Mouse (Mus musculus): Measurements from ENCODE around the gene Nme7. TPM values are rescaled to one million over a fixed set of nuclear protein-coding genes. Genes with fewer than 3 reads are reported as not detected.

Nme7 gene
- total RNA-seq, 2 experiments from 2014 or later: 3.0 to 3.1 TPM

DNA sequence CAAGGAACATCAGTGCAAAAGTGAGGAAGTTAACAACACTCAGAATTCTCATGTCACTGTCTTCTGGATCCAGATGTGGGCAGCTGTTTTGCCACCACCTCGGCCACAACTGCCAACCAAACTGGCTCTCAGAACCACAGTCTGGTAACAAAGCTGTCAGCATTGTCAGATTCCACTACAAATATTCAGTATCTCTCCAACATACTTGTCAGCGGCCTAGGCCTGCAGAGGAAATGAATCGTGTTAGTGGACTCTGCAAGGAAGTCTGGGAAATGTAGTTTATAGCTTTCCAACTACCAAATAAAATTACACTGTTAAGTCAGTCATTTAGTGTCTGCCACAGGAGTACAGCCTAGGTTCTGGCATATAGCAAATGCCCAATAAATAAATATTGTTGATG lies 113.7 kb downstream of the Nme7 start:
- DNase-seq: no peak
- intact Hi-C loops (cut with DNase I; ENCODE audit: low total_unique reads): no loop called here

DNA sequence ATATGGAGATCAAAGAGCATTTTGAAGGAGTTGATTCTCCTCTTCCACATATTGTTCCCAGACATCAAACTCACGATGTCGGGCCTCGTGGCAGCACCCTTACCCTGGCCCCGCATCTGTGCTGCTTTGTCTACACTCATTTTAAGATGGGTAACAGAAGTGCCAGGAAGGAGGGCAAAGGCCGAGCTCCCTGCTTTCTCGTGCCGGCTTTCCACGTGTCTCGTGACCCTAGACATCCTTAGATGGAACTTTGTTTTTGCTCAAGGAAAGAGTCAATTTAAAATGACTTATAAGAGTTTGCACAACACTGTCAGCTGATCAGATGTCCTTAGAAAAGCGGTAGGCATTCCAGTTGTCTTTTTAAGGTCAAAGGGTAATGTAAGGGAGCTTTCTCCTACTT lies 114.4 kb downstream of the Nme7 start:
- intact Hi-C loops (cut with DNase I; ENCODE audit: low total_unique reads): no loop called here
- no peak for DNase-seq

DNA sequence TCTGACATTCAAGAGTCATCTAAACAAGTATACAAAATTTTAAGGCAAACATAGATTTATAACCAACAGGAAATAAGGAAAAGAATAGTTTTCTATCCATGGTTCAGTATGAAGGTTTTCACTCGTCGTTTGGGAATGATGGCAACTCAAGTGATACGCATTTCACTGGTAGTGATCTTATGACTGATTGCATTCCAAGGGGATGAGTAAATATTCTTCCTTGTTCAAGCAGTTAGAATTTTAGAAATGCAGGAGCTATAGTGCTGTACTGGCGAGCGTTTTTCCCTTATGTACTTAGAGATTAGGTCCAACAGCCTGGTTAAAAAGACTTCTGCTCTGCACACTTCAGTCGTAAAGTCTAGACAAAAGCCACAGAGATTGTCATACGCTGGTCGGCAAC lies 115.5 kb downstream of the Nme7 start:
- intact Hi-C loops (cut with DNase I; ENCODE audit: low total_unique reads): no loop called here
- DNase-seq: no peak

DNA sequence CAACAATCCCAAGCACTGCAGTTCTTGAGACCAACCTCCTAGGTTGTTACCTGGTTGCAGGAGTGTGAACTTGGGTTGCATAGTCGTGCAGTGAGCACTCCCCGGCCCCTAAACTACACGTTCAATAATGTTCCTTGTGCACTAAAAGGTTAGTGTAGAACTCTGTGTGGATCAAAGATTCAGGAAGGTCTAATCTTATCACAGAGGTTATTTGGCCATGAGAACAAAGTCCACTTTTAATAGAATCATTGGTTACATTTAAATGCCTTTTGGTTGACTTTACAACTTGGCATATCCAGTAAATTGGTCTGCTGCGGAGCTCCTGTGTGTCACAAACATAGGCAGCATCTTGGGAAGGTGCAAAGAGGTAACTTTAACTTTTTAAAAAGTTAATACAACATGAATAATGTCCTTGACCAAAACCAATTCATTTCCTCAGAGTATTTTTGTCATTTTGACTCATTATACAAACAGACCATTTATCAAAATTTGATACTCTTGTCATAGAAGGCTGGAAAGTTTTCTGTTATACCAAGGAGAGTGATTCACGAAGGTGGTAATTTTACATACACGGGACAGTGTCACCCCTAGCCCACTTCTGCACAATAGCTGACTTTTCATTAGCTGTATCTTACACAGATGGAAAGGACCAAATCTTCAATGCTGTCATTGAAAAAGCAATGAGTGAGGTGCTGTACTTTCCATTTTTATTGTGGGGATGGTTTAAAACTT lies 116.9 kb downstream of the Nme7 start:
- intact Hi-C loops (cut with DNase I; ENCODE audit: low total_unique reads): no loop called here
- no peak for DNase-seq

GRCm38 (mm10) chr1:164426227-164426626 lies 122.3 kb downstream of the Nme7 start:
- no peak for DNase-seq
- intact Hi-C loops (cut with DNase I; ENCODE audit: low total_unique reads): no loop called here

DNA sequence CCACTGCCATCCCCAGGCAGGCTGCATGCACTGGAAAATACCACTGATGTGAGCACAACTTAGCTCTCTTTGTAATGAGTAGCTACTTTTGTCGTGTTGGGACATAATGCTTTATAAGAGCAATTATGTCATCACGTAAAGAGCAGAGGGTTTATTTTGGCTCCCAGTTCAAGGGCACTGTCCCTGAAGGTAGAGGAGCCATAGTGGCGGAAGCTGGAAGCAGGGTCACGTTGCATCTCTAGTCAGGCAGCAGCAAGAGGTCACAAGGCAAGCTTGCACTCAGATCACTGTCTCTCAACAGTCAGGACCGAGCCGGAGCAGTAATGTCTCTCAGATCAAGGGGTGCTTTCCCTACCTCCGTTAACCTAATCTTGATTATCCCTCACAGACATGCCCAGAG lies 123.9 kb downstream of the Nme7 start:
- no peak for DNase-seq
- intact Hi-C loops (cut with DNase I; ENCODE audit: low total_unique reads): no loop called here

GRCm38 (mm10) chr1:164428644-164429043 lies 124.7 kb downstream of the Nme7 start:
- no peak for DNase-seq
- intact Hi-C loops (cut with DNase I; ENCODE audit: low total_unique reads): no loop called here

GRCm38 (mm10) chr1:164432649-164433048 lies 128.7 kb downstream of the Nme7 start:
- intact Hi-C loops (cut with DNase I; ENCODE audit: low total_unique reads): no loop called here
- no peak for DNase-seq

DNA sequence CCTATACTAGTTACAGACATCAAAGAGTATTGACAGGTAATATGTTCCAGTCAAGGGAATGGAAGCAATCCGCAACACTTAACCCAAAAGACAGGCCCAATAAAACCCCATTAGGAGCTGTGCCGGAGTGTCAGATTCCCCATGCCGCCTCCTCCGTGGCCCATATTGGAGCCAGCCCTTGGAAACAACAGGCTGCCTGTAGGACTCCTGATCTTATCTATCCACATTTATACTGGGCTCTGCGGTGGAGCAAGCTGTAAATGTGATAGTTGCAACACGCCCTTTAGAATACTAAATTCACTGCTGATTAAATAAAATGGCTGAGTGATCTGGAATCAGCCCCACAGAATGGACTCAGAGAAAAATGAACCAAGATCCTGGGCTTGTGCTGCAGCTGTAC lies 130.1 kb downstream of the Nme7 start:
- no peak for DNase-seq
- intact Hi-C loops (cut with DNase I; ENCODE audit: low total_unique reads): no loop called here

GRCm38 (mm10) chr1:164436749-164437148 lies 132.8 kb downstream of the Nme7 start:
- no peak for DNase-seq
- intact Hi-C loops (cut with DNase I; ENCODE audit: low total_unique reads): no loop called here

DNA sequence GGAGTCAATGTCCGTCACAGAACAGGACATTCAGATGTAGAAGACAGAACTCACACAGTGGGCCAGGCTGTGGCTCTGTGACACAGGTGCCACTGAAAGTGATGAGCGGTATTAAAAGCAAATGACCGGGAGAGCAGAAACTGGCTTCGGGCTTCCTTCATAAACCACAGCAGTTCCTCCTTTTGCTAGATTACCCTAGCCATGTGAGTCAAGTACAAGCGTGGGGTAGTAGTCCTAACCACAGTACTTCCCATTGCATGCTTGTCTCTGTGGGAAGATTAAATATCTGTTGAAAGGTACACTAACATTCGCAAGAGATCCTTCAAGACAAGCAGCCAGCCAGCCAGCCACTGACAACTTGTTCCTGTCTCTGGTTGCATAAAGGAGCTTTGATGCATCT lies 136.3 kb downstream of the Nme7 start:
- no peak for DNase-seq
- intact Hi-C loops (cut with DNase I; ENCODE audit: low total_unique reads): no loop called here

DNA sequence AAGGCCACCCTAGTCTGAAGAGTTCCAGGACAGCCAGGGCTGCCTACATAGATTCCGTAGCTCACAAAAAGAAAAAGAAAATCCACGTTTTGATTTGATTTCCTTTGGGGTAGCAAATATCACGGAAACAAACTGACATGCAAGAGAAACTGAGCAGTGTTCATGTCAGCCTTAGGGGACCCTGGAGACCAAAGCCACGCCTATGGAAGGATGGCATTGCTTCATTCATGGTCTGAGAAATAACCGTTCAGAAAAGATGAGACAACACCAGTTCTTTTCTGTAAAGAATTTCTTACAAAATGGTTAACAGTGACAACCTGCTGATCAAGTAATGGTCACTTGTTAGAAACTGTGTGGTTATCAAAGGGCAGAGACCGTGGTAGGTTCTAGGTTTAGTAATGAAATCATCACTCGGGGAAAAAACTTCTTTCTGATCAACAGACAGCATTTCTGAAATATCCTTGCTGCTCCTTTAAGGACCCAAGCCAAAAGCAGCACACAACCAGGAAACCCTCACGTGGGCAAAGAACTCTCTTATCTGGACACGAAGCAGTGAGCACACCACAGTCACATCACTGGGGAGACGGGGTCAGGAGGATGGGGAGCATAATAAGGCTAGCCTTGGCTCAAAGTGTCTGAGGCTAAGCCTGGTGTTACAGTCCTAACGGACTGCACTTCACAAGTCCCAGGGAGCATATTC lies 136.9 kb downstream of the Nme7 start:
- intact Hi-C loops (cut with DNase I; ENCODE audit: low total_unique reads): no loop called here
- DNase-seq: no peak

DNA sequence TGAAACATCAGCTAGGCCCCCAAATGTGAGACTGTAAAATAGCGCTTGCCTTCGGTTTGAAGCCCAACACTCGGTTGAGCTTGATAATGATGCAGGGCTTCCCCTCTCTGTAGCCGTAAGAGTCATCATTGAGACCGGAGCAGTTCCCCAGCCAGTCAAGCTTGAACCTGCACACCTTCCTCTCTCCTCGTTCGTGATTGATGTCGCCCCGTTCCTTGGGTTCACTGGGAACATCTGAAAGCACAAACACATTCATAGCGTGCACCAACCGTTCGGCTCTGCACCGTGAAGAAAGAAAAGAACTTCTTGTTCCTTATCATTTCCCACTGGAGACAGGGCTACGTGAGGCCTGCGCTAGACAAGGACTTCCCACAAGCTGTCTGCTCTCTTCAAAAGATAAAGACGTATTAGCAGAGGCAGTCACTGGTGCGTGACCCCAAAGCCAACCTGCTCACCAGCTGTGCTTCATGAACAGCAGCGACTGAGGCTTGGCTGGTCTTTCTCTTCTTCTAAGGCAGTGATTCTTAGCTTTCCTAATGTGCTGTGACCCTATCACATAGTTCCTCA lies 137.6 kb downstream of the Nme7 start:
- intact Hi-C loops (cut with DNase I; ENCODE audit: low total_unique reads): no loop called here
- DNase-seq: no peak

DNA sequence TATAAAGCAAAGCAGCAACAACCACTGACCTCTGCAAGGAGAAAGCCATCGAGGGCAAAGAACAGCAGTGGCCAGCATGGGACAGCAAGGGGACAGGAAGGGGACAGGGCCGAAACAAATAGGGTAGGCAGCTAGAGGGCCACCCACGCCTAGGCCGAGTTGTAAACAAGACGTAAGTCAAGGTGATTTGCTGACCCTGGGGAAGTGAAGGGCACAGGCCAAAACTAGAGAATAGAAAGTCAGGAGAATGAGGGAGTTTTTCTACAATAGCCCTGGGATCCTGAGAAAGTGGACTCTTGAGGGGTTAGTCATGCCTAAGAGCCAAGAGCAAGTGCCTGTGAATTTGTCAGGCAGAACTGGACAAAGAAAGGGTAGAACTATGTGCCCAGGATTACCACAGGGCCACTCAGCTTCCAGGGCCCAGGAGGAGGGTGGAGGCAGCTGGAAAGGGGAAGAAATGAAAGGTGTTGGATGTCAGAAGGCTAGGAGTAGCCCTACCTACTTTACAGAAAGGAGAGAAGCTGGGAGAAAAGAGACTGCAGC lies 141.8 kb downstream of the Nme7 start:
- DNase-seq: no peak
- intact Hi-C loops (cut with DNase I; ENCODE audit: low total_unique reads): no loop called here

- intact Hi-C loops (cut with DNase I; ENCODE audit: low total_unique reads): no loop called here
- no peak for DNase-seq
Measured at GRCm38 (mm10) chr1:164446535-164446934, 142.6 kb downstream of the Nme7 start.

- intact Hi-C loops (cut with DNase I; ENCODE audit: low total_unique reads): no loop called here
- no peak for DNase-seq
Measured at GRCm38 (mm10) chr1:164447521-164447920, 143.6 kb downstream of the Nme7 start.

DNA sequence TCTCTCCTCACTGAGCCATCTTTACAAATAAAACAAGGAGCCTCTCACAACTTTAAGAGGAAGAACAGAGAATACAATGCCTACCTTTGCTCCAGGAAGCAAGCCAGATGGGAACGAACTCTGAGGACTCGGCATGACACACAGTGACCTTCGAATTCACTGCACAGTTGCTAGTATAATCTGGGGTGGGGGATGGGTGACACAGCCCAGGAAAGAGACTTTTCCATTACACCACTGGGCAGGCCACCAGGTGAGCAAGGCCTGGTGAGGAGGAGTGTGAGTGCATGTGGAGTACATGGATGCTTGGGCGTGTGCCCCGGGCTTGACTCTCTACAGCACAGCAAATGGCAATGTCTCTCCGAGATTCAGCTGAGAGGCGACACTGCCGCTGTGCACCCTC lies 145.7 kb downstream of the Nme7 start:
- intact Hi-C loops (cut with DNase I; ENCODE audit: low total_unique reads): no loop called here
- DNase-seq: no peak

DNA sequence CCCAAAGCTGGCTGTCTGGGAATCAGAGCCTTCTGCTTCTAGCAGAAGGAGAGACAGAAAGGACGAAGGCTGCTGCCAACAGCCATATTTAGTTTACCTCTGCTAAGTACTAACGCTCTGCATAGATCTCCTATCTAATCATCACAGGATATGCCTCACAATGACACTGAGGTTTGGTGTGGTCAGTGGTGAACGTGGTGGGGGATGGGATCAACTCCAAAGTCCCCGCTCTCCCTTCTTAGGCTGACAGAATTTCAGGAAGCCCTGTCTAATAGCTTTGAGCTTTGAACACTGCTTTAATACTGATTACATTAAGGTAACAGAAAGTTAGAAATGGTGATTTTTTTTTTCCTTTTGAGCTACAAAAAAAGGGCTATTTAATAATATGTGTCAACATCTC lies 146.3 kb downstream of the Nme7 start:
- intact Hi-C loops (cut with DNase I; ENCODE audit: low total_unique reads): no loop called here

DNA sequence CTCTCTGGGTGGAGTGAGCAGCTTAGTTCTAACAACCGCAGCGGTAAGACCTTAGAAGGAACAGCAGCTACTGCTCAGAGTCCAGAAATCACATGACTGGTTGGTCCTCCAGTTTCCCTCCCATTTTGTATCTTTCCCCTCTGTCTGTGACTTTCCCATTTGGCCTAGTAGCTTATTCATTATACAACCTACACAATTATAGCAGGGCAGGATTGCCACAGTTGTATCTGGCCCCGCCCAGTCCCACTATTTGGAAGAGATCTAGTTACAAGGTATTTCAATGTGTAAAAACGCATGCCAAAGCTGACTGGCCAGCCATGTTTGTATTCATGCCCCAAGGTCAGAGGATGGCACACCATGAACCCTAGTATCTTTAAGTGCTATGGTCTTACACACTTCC lies 146.7 kb downstream of the Nme7 start:
- DNase-seq: no peak
- intact Hi-C loops (cut with DNase I; ENCODE audit: low total_unique reads): no loop called here

More for the DNA sequence above, 146.3 kb downstream of the Nme7 start:
- DNase-seq: no peak

- intact Hi-C loops (cut with DNase I; ENCODE audit: low total_unique reads): no loop called here
- no peak for DNase-seq
Measured at GRCm38 (mm10) chr1:164451346-164451745, 147.4 kb downstream of the Nme7 start.

DNA sequence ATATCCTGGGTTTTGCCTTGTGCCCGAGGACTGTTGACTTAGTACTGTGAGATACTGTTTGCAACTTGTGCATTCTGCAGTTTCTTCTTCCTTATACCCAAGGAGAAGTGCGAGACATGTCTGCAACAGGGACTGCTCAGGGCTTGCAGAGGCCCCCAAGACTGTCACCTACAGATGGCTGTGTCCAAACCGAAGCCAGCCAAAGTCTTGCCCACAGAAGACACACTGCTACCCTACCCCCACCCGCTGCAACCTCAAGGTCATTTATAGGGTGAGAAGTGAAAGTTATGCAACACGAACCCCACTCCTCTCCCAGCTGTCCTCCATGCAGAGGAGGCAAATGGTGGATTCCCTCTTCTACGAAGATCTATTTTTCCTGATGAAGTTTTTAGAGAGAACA lies 148.7 kb downstream of the Nme7 start:
- DNase-seq: no peak
- intact Hi-C loops (cut with DNase I; ENCODE audit: low total_unique reads): no loop called here
